Mouse (Mus musculus) limb, embryonic 11.5 days (tissue): ENCODE measurements around the gene Mcf2l. TPM values are rescaled to one million over a fixed set of nuclear protein-coding genes. Genes with fewer than 3 reads are reported as not detected.

Source experiments
- ATAC-seq: fragments of 200-750 bp; cut with Nextera tagmentation; 2 replicates; pipeline ENCODE4 v1.8.0; 2017; ENCODE audit warnings: low read depth; ENCODE audit not compliant: insufficient number of reproducible peaks, low FRiP score, low TSS enrichment
- DNase-seq: peaks from one replicate; pipeline ENCODE4 v3.0.0-alpha.2; 2015; ENCODE audit warnings: low spot score
- H3K27ac ChIP-seq: fragments of 300-500 bp; sonication (generic); replicated peaks from 2 replicates; pipeline ENCODE4 v1.5.1; 2014; ENCODE audit warnings: low read depth, mild to moderate bottlenecking, low read length
- H3K27me3 ChIP-seq: fragments of 300-500 bp; sonication (generic); 2 replicates; pipeline ENCODE4 v1.6.1; 2014; ENCODE audit warnings: mild to moderate bottlenecking, low read length, mixed read lengths; ENCODE audit not compliant: control insufficient read depth, insufficient read depth
- H3K36me3 ChIP-seq: fragments of 300-500 bp; sonication (generic); 2 replicates; pipeline ENCODE4 v1.6.1; 2014; ENCODE audit warnings: mild to moderate bottlenecking, low read length, moderate library complexity, mixed read lengths; ENCODE audit not compliant: control insufficient read depth, insufficient read depth
- H3K4me1 ChIP-seq: fragments of 300-500 bp; sonication (generic); 2 replicates; pipeline ENCODE4 v1.6.1; 2014; ENCODE audit warnings: low read length, mixed read lengths; ENCODE audit not compliant: control insufficient read depth, insufficient read depth
- H3K4me2 ChIP-seq: fragments of 300-500 bp; sonication (generic); 2 replicates; pipeline ENCODE4 v1.6.1; 2014; ENCODE audit warnings: low read depth, mild to moderate bottlenecking, moderate library complexity; ENCODE audit not compliant: severe bottlenecking
- H3K4me3 ChIP-seq: fragments of 300-500 bp; sonication (generic); 2 replicates; pipeline ENCODE4 v1.5.1; 2014; ENCODE audit warnings: low read depth, low read length
- H3K9ac ChIP-seq: fragments of 300-500 bp; sonication (generic); 2 replicates; pipeline ENCODE4 v1.6.1; 2014; ENCODE audit warnings: mild to moderate bottlenecking, low read length
- H3K9me3 ChIP-seq: fragments of 300-500 bp; sonication (generic); 2 replicates; pipeline ENCODE4 v1.6.1; 2016; ENCODE audit warnings: low read length; ENCODE audit not compliant: control insufficient read depth
- WGBS: fragments of 180-500 bp; shearing (Covaris S2); extraction: QIAGEN DNeasy Blood & Tissue Kit; methylation state at CpG from one replicate; pipeline ENCODE4 v1.1.7; 2014; 5-methylcytosine and 5-hydroxymethylcytosine counted together
- polyA plus RNA-seq: library from polyadenylated mRNA; unstranded; fragments of >200 nt; fragmentation: Nextera tagmentation; extraction: Ambion mirVana; gene quantifications from 2 replicates; pipeline ENCODE4 v1.2.1, GENCODE M21; 2014

The Mcf2l gene
- polyA plus RNA-seq, 1 experiment from 2014 or later = 9.4 TPM

- no peaks in the 10 kb centered on the region for H3K36me3 ChIP-seq
- WGBS = 82% methylated on average over 10 of the region's 10 CpGs
- no peak overlapping the region for H3K4me2 ChIP-seq
- H3K9me3 ChIP-seq = no peaks in the 10 kb centered on the region
- H3K27ac ChIP-seq = no peak overlapping the region
- DNase-seq (no peak), ATAC-seq (no peak)
- peaks cover under 1% of the 10 kb centered on the region; the same call in 1 of the 2 replicates for H3K4me1 ChIP-seq
- H3K27me3 ChIP-seq = no peaks in the 10 kb centered on the region
- H3K4me3 ChIP-seq = no peak overlapping the region
- H3K9ac ChIP-seq = no peak overlapping the region
Measured at GRCm38 (mm10) chr8:12991411-12991810, 117.8 kb downstream of the Mcf2l start.

DNA sequence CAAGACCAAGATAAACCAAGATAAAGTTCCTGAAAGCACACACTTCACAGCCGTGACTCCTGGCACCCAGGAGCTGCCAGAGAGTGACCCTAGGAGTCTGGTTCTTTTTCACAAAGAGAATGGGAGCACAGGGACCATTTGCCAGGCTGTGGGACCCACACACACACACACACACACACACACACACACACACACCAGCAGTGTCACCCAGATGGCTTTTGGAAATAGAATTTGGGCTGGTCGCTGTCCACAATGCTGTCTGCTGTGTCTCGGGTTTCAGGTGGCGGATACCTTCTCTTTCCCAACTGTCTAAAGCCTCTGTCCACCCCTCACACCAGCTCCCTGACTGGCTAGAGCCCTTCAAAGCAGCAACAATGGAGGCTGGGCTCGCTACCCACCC is 120.9 kb downstream of the Mcf2l start:
- ATAC-seq (no peak), DNase-seq (no peak)
- H3K36me3 ChIP-seq = peaks cover 2% of the 10 kb centered on the region; the same call in 1 of the 2 replicates
- H3K27me3 ChIP-seq = no peaks in the 10 kb centered on the region
- H3K4me3 ChIP-seq = no peak overlapping the region
- H3K9me3 ChIP-seq = no peaks in the 10 kb centered on the region
- no peak overlapping the region for H3K27ac ChIP-seq
- 70% methylated on average over 5 of the region's 5 CpGs for WGBS
- H3K9ac ChIP-seq = no peak overlapping the region
- no peak overlapping the region for H3K4me2 ChIP-seq
- H3K4me1 ChIP-seq = peaks cover 11% of the 10 kb centered on the region; the same call in 1 of the 2 replicates

- peaks cover 11% of the 10 kb centered on the region; the same call in 1 of the 2 replicates for H3K4me1 ChIP-seq
- 87% methylated on average over 5 of the region's 5 CpGs for WGBS
Measured at GRCm38 (mm10) chr8:12995481-12995880, 121.9 kb downstream of the Mcf2l start.

DNA sequence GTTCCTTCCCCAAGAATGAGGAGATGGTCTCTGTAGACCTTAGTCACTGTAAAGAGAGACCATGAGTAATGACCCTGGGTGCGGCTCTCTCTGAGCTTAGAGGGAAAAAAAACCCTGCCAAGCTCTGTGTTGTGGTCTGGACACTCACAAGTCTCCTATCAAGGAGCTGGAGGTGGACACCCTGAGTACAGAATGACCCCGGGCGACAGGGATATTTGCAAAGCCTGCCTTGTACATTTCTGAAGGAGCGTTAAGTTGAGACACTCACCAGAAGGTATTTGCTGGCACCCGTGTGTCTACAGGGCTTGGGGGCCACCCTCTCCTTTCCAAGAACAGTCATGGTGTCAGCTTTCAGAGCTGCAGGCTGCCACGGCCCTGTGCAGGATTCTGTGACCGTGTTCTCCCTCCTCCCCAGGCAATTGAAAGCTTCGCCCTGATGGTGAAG is 123.2 kb downstream of the Mcf2l start:
- H3K27me3 ChIP-seq = no peaks in the 10 kb centered on the region
- H3K36me3 ChIP-seq = peaks cover 2% of the 10 kb centered on the region; the same call in 1 of the 2 replicates
- WGBS = 18% methylated on average over 8 of the region's 8 CpGs
- H3K4me2 ChIP-seq = no peak overlapping the region
- H3K9me3 ChIP-seq = no peaks in the 10 kb centered on the region
- H3K27ac ChIP-seq = no peak overlapping the region
- ATAC-seq (no peak), DNase-seq (peak; percentile 38)
- H3K4me3 ChIP-seq = no peak overlapping the region
- peaks cover 11% of the 10 kb centered on the region; the same call in 1 of the 2 replicates for H3K4me1 ChIP-seq
- no peak overlapping the region for H3K9ac ChIP-seq

More at GRCm38 (mm10) chr8:12995481-12995880, 121.9 kb downstream of the Mcf2l start:
- DNase-seq = no peak
- no peak overlapping the region for H3K27ac ChIP-seq
- H3K27me3 ChIP-seq = no peaks in the 10 kb centered on the region
- H3K9ac ChIP-seq = no peak overlapping the region
- no peak overlapping the region for H3K4me3 ChIP-seq
- peaks cover 2% of the 10 kb centered on the region; the same call in 1 of the 2 replicates for H3K36me3 ChIP-seq
- no peak for ATAC-seq
- H3K9me3 ChIP-seq = no peaks in the 10 kb centered on the region
- no peak overlapping the region for H3K4me2 ChIP-seq

DNA sequence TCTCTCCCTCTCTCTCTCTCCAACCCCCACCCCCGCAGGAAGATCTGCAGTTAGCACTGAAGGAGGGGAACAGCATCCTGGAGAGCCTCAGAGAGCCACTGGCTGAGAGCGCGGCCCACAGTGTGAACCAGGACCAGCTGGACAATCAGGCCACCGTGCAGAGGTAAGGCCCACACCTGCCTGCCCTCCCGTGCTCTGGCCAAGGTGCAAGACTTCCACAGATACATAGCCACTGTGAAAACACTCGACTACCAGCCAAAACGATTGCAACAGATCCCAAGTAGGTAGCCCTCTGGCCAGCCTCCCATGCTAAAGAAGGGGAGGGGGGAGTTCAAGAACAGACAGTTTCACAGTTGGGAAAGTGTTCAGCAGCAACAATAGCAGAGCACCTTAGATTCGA is 124.7 kb downstream of the Mcf2l start:
- no peaks in the 10 kb centered on the region for H3K9me3 ChIP-seq
- H3K36me3 ChIP-seq = peaks cover 2% of the 10 kb centered on the region; the same call in 1 of the 2 replicates
- H3K4me1 ChIP-seq = peaks cover 11% of the 10 kb centered on the region; the same call in 1 of the 2 replicates
- ATAC-seq (no peak), DNase-seq (no peak)
- no peak overlapping the region for H3K4me2 ChIP-seq
- H3K4me3 ChIP-seq = no peak overlapping the region
- H3K27ac ChIP-seq = no peak overlapping the region
- H3K9ac ChIP-seq = no peak overlapping the region
- no peaks in the 10 kb centered on the region for H3K27me3 ChIP-seq
- 78% methylated on average over 8 of the region's 8 CpGs for WGBS

DNA sequence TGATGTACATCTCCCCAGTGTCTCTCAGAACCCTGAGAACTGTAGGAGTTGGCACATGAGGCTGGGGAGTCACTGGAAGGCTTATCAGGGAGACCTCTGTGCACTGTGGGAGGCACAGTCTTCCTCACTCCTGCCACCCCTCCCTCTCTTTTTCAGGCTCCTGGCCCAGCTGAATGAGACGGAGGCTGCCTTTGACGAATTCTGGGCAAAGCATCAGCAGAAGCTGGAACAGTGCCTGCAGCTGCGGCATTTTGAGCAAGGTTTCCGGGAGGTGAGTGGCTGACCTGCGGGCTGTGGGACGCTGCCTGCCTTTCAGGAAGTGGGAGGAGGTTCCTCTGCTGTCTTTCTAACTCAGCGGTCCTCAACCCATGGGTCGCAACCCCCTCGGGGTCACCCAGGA is 126.2 kb downstream of the Mcf2l start:
- peaks cover 4% of the 10 kb centered on the region; the same call in 1 of the 2 replicates for H3K36me3 ChIP-seq
- peaks cover 11% of the 10 kb centered on the region; the same call in 1 of the 2 replicates for H3K4me1 ChIP-seq
- H3K4me2 ChIP-seq = no peak overlapping the region
- H3K4me3 ChIP-seq = no peak overlapping the region
- WGBS = 86% methylated on average over 9 of the region's 9 CpGs
- no peak overlapping the region for H3K9ac ChIP-seq
- no peak overlapping the region for H3K27ac ChIP-seq
- DNase-seq = no peak
- no peaks in the 10 kb centered on the region for H3K9me3 ChIP-seq
- no peak for ATAC-seq
- no peaks in the 10 kb centered on the region for H3K27me3 ChIP-seq

- DNase-seq (no peak), ATAC-seq (no peak)
- Histone ChIP-seq H3K27me3 (no peaks in the 10 kb centered on the region), H3K9ac (no peak overlapping the region), H3K27ac (no peak overlapping the region), H3K4me2 (no peak overlapping the region), H3K9me3 (no peaks in the 10 kb centered on the region; the same call in 1 of the 2 replicates), H3K4me1 (no peaks in the 10 kb centered on the region), H3K36me3 (peaks cover 4% of the 10 kb centered on the region; the same call in 1 of the 2 replicates), H3K4me3 (no peak overlapping the region)
- 62% methylated on average over 4 of the region's 4 CpGs for WGBS
Measured at GRCm38 (mm10) chr8:13007458-13007857, 133.9 kb downstream of the Mcf2l start.

DNA sequence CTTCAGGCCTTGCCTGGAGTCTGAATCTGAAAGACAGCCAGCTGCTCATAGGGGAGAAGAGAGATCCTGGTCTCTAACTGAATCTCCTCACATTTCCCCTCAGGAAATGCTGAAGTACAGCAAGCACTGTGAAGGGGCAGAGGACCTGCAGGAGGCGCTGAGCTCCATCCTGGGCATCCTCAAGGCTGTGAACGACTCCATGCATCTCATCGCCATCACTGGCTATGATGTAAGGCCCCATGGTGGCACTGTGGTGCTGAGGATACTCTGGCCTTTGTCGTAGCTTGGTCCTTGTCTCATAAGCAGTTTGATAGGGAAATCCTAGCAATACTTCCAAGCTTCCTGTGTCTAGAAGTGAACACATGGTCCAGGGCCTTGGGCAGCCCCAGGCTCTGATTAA is 136.7 kb downstream of the Mcf2l start:
- no peaks in the 10 kb centered on the region for H3K27me3 ChIP-seq
- H3K27ac ChIP-seq = no peak overlapping the region
- no peaks in the 10 kb centered on the region for H3K4me1 ChIP-seq
- no peaks in the 10 kb centered on the region; the same call in 1 of the 2 replicates for H3K9me3 ChIP-seq
- DNase-seq (no peak), ATAC-seq (no peak)
- H3K4me2 ChIP-seq = no peak overlapping the region
- H3K4me3 ChIP-seq = no peak overlapping the region
- peaks cover 4% of the 10 kb centered on the region; the same call in 1 of the 2 replicates for H3K36me3 ChIP-seq
- 46% methylated on average over 4 of the region's 4 CpGs for WGBS
- no peak overlapping the region for H3K9ac ChIP-seq

DNA sequence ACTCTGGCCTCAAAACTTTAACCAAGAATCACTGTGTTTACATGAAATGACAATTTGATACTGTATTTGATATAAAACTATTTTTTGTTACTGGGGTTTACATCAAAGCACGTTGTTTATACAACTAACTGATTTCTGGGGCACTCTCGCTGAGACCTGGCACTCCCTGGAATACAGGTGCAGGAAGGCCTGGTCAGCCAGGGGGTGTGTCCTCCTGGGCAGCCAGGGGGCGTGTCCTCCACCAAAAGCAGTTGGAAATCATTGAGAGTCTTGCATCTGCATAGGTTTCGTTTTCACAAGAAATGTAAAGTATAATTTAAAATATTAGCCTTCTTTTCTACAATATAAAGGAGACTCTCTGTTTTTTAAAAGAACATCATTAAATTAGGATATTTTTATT is 146.0 kb downstream of the Mcf2l start:
- no peaks in the 10 kb centered on the region for H3K27me3 ChIP-seq
- no peak overlapping the region for H3K9ac ChIP-seq
- no peak overlapping the region for H3K4me3 ChIP-seq
- DNase-seq = no peak
- no peaks in the 10 kb centered on the region for H3K4me1 ChIP-seq
- 57% methylated on average over 4 of the region's 4 CpGs for WGBS
- no peak overlapping the region for H3K27ac ChIP-seq
- H3K9me3 ChIP-seq = no peaks in the 10 kb centered on the region
- no peaks in the 10 kb centered on the region for H3K36me3 ChIP-seq
- no peak for ATAC-seq
- no peak overlapping the region for H3K4me2 ChIP-seq
